Mouse (Mus musculus): ENCODE measurements around the gene Tmem183a. TPM values are rescaled to one million over a fixed set of nuclear protein-coding genes. Genes with fewer than 3 reads are reported as not detected.
A peak's percentile ranks its signal among the peaks of the same experiment; 100 is the strongest.

Gene Tmem183a
- polyA plus RNA-seq, 1 experiment from 2014 or later, result 78.0 TPM

- H3K9ac ChIP-seq (ENCODE audit: low read depth, low read length), result peak overlapping the region; percentile 93
- peak; percentile 83 for ATAC-seq (ENCODE audit: low read depth)
These were observed 453 bp downstream of the Tmem183a start for GRCm38 (mm10) chr1:134361195-134361856.

GRCm38 (mm10) chr1:134360656-134361055 is 1.1 kb downstream of the Tmem183a start:
- Histone ChIP-seq H3K4me2 (ENCODE audit: low read depth, low read length) (peak overlapping the region; percentile 92), H3K9me3 (ENCODE audit: control insufficient read depth, low read length) (no peaks in the 10 kb centered on the region), H3K4me3 (ENCODE audit: low read depth, low read length) (peak overlapping the region; percentile 93), H3K27ac (replicated peaks; ENCODE audit: low read depth, low read length) (no peak overlapping the region), H3K9ac (ENCODE audit: low read depth, low read length) (peak overlapping the region; percentile 93), H3K36me3 (ENCODE audit: control insufficient read depth, insufficient read depth, low read length) (peaks cover 50% of the 10 kb centered on the region), H3K27me3 (replicated peaks; ENCODE audit: control insufficient read depth, insufficient read depth, low read length) (no peaks in the 10 kb centered on the region), H3K4me1 (ENCODE audit: control insufficient read depth, insufficient read depth, low read length) (peaks cover 6% of the 10 kb centered on the region)
- ATAC-seq (ENCODE audit: low read depth) (no peak), DNase-seq (ENCODE audit: low spot score) (no peak)
- WGBS, result 74% methylated on average over 7 of the region's 7 CpGs

More at GRCm38 (mm10) chr1:134361195-134361856, 453 bp downstream of the Tmem183a start:
- peak overlapping the region; percentile 78 for H3K27ac ChIP-seq (replicated peaks; ENCODE audit: low read depth, low read length)
- 3% methylated on average over 29 of the region's 44 CpGs for WGBS
- H3K4me2 ChIP-seq (ENCODE audit: low read depth, low read length), result peak overlapping the region; percentile 92
- H3K4me3 ChIP-seq (ENCODE audit: low read depth, low read length), result peak overlapping the region; percentile 93
- no peaks in the 10 kb centered on the region for H3K9me3 ChIP-seq (ENCODE audit: control insufficient read depth, low read length)
- H3K27me3 ChIP-seq (replicated peaks; ENCODE audit: control insufficient read depth, insufficient read depth, low read length), result no peaks in the 10 kb centered on the region
- DNase-seq (ENCODE audit: low spot score), result no peak
- peaks cover 43% of the 10 kb centered on the region for H3K36me3 ChIP-seq (ENCODE audit: control insufficient read depth, insufficient read depth, low read length)
- peaks cover 6% of the 10 kb centered on the region for H3K4me1 ChIP-seq (ENCODE audit: control insufficient read depth, insufficient read depth, low read length)

GRCm38 (mm10) chr1:134357461-134357860 is 4.3 kb downstream of the Tmem183a start:
- H3K4me2 ChIP-seq (ENCODE audit: low read depth, low read length), result no peak overlapping the region
- peaks cover 5% of the 10 kb centered on the region for H3K4me1 ChIP-seq (ENCODE audit: control insufficient read depth, insufficient read depth, low read length)
- H3K36me3 ChIP-seq (ENCODE audit: control insufficient read depth, insufficient read depth, low read length), result peaks cover 82% of the 10 kb centered on the region
- 85% methylated on average over 4 of the region's 4 CpGs for WGBS
- no peak overlapping the region for H3K9ac ChIP-seq (ENCODE audit: low read depth, low read length)
- ATAC-seq (ENCODE audit: low read depth), result no peak
- no peaks in the 10 kb centered on the region for H3K9me3 ChIP-seq (ENCODE audit: control insufficient read depth, low read length)
- no peak overlapping the region for H3K27ac ChIP-seq (replicated peaks; ENCODE audit: low read depth, low read length)
- H3K27me3 ChIP-seq (replicated peaks; ENCODE audit: control insufficient read depth, insufficient read depth, low read length), result no peaks in the 10 kb centered on the region
- DNase-seq (ENCODE audit: low spot score), result no peak
- H3K4me3 ChIP-seq (ENCODE audit: low read depth, low read length), result no peak overlapping the region

GRCm38 (mm10) chr1:134353326-134353725 is 8.5 kb downstream of the Tmem183a start:
- H3K4me2 ChIP-seq (ENCODE audit: low read depth, low read length), result no peak overlapping the region
- no peak for DNase-seq (ENCODE audit: low spot score)
- no peak for ATAC-seq (ENCODE audit: low read depth)
- no peak overlapping the region for H3K9ac ChIP-seq (ENCODE audit: low read depth, low read length)
- no peaks in the 10 kb centered on the region for H3K4me1 ChIP-seq (ENCODE audit: control insufficient read depth, insufficient read depth, low read length)
- H3K27ac ChIP-seq (replicated peaks; ENCODE audit: low read depth, low read length), result no peak overlapping the region
- 94% methylated on average over 2 of the region's 2 CpGs for WGBS
- no peaks in the 10 kb centered on the region for H3K27me3 ChIP-seq (replicated peaks; ENCODE audit: control insufficient read depth, insufficient read depth, low read length)
- H3K36me3 ChIP-seq (ENCODE audit: control insufficient read depth, insufficient read depth, low read length), result peaks cover 94% of the 10 kb centered on the region
- H3K9me3 ChIP-seq (ENCODE audit: control insufficient read depth, low read length), result no peaks in the 10 kb centered on the region
- no peak overlapping the region for H3K4me3 ChIP-seq (ENCODE audit: low read depth, low read length)

- H3K9ac ChIP-seq (ENCODE audit: low read depth, low read length), result no peak overlapping the region
- whole genome bisulfite sequencing, result 83% methylated on average over 9 of the region's 9 CpGs
- H3K27ac ChIP-seq (replicated peaks; ENCODE audit: low read depth, low read length), result no peak overlapping the region
These were observed 14.0 kb downstream of the Tmem183a start for GRCm38 (mm10) chr1:134347791-134348190.

GRCm38 (mm10) chr1:134345075-134345474 is 16.7 kb downstream of the Tmem183a start:
- Histone ChIP-seq H3K9me3 (ENCODE audit: control insufficient read depth, low read length) (no peaks in the 10 kb centered on the region), H3K27ac (replicated peaks; ENCODE audit: low read depth, low read length) (no peak overlapping the region; the same call in 1 of the 2 replicates), H3K27me3 (replicated peaks; ENCODE audit: control insufficient read depth, insufficient read depth, low read length) (no peaks in the 10 kb centered on the region), H3K4me3 (ENCODE audit: low read depth, low read length) (peak overlapping the region; percentile 58), H3K36me3 (ENCODE audit: control insufficient read depth, insufficient read depth, low read length) (peaks cover 42% of the 10 kb centered on the region), H3K4me1 (ENCODE audit: control insufficient read depth, insufficient read depth, low read length) (peaks cover 14% of the 10 kb centered on the region; the same call in 1 of the 2 replicates), H3K9ac (ENCODE audit: low read depth, low read length) (no peak overlapping the region), H3K4me2 (ENCODE audit: low read depth, low read length) (peak overlapping the region; percentile 93)
- DNase-seq (ENCODE audit: low spot score) (no peak), ATAC-seq (ENCODE audit: low read depth) (no peak)
- 67% methylated on average over 4 of the region's 4 CpGs for WGBS

More at GRCm38 (mm10) chr1:134347791-134348190, 14.0 kb downstream of the Tmem183a start:
- no peaks in the 10 kb centered on the region for H3K27me3 ChIP-seq (replicated peaks; ENCODE audit: control insufficient read depth, insufficient read depth, low read length)
- no peak overlapping the region for H3K4me2 ChIP-seq (ENCODE audit: low read depth, low read length)
- no peaks in the 10 kb centered on the region for H3K9me3 ChIP-seq (ENCODE audit: control insufficient read depth, low read length)
- no peak for DNase-seq (ENCODE audit: low spot score)
- H3K4me1 ChIP-seq (ENCODE audit: control insufficient read depth, insufficient read depth, low read length), result peaks cover 14% of the 10 kb centered on the region; the same call in 1 of the 2 replicates
- no peak for ATAC-seq (ENCODE audit: low read depth)
- H3K36me3 ChIP-seq (ENCODE audit: control insufficient read depth, insufficient read depth, low read length), result peaks cover 69% of the 10 kb centered on the region
- H3K4me3 ChIP-seq (ENCODE audit: low read depth, low read length), result no peak overlapping the region

GRCm38 (mm10) chr1:134344005-134344950 is 17.5 kb downstream of the Tmem183a start:
- 1% methylated on average over 40 of the region's 54 CpGs for WGBS
- Histone ChIP-seq H3K4me3 (ENCODE audit: low read depth, low read length) (peak overlapping the region; percentile 58), H3K9ac (ENCODE audit: low read depth, low read length) (peak overlapping the region; percentile 70), H3K36me3 (ENCODE audit: control insufficient read depth, insufficient read depth, low read length) (peaks cover 34% of the 10 kb centered on the region), H3K27me3 (replicated peaks; ENCODE audit: control insufficient read depth, insufficient read depth, low read length) (no peaks in the 10 kb centered on the region), H3K27ac (replicated peaks; ENCODE audit: low read depth, low read length) (no peak overlapping the region; the same call in 1 of the 2 replicates), H3K4me1 (ENCODE audit: control insufficient read depth, insufficient read depth, low read length) (peaks cover 14% of the 10 kb centered on the region; the same call in 1 of the 2 replicates), H3K9me3 (ENCODE audit: control insufficient read depth, low read length) (no peaks in the 10 kb centered on the region), H3K4me2 (ENCODE audit: low read depth, low read length) (peak overlapping the region; percentile 93)
- ATAC-seq (ENCODE audit: low read depth), result peak; percentile 95
- DNase-seq (ENCODE audit: low spot score), result peak; percentile 95

- H3K36me3 ChIP-seq (ENCODE audit: control insufficient read depth, insufficient read depth, low read length), result peaks cover 30% of the 10 kb centered on the region
- H3K27me3 ChIP-seq (replicated peaks; ENCODE audit: control insufficient read depth, insufficient read depth, low read length), result no peaks in the 10 kb centered on the region
- H3K9me3 ChIP-seq (ENCODE audit: control insufficient read depth, low read length), result no peaks in the 10 kb centered on the region
- 9% methylated on average over 2 of the region's 2 CpGs for WGBS
- peak overlapping the region; percentile 70 for H3K9ac ChIP-seq (ENCODE audit: low read depth, low read length)
- DNase-seq (ENCODE audit: low spot score) (no peak), ATAC-seq (ENCODE audit: low read depth) (no peak)
- peak overlapping the region; percentile 58 for H3K4me3 ChIP-seq (ENCODE audit: low read depth, low read length)
- peaks cover 14% of the 10 kb centered on the region; the same call in 1 of the 2 replicates for H3K4me1 ChIP-seq (ENCODE audit: control insufficient read depth, insufficient read depth, low read length)
- no peak overlapping the region for H3K27ac ChIP-seq (replicated peaks; ENCODE audit: low read depth, low read length)
- H3K4me2 ChIP-seq (ENCODE audit: low read depth, low read length), result peak overlapping the region; percentile 93
These were observed 18.2 kb downstream of the Tmem183a start for GRCm38 (mm10) chr1:134343567-134343966.
